Mouse (Mus musculus): ENCODE measurements around the gene Gpatch2.

DNA sequence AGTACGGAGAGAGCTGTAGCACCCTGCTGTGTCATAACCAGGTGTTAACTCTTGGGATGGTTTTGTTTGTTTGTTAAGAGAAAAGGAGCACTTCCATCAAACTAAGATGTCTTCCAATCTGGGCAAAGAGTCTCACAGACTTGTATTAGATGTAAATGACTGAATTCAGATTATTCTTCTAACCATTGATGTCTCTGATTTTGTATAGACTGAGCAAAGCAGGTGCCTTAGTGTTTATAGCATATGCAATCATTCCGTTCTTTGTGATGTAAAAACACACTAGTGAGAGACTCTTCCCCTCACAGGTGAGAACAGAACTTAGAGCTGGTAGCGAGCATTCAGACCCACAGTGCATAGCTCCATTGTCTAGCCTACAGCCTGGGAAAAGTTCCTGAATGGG, 67.0 kb downstream of the Gpatch2 start:
- TF ChIP-seq CTCF (IDR thresholded peaks at IDR 0.05), result no peak
- no peak for TF ChIP-seq EP300 (IDR thresholded peaks at IDR 0.05)
